Mouse (Mus musculus) intestine, embryonic 14.5 days (tissue): ENCODE data around the gene Ppp2r5a. TPM values are rescaled to one million over a fixed set of nuclear protein-coding genes. Genes with fewer than 3 reads are reported as not detected.

Experiments
- ATAC-seq: fragments of 200-750 bp; cut with Nextera tagmentation; replicated peaks from 2 replicates; pipeline ENCODE4 v1.8.0; 2017; ENCODE audit warnings: low read depth, moderate number of reproducible peaks, moderate TSS enrichment, moderate library complexity; ENCODE audit not compliant: low FRiP score, low TSS enrichment
- DNase-seq: peaks from one replicate; pipeline ENCODE4 v3.0.0-alpha.2; 2018; ENCODE audit warnings: low spot score
- H3K27ac ChIP-seq: fragments of 300-500 bp; sonication (generic); 2 replicates; pipeline ENCODE4 v1.5.1; 2014; ENCODE audit warnings: low read depth, mild to moderate bottlenecking, control low read depth
- H3K27me3 ChIP-seq: fragments of 300-500 bp; sonication (generic); replicated peaks from 2 replicates; pipeline ENCODE4 v1.6.1; 2014; ENCODE audit warnings: low read length, control low read depth; ENCODE audit not compliant: control insufficient read depth, insufficient read depth
- H3K36me3 ChIP-seq: fragments of 300-500 bp; sonication (generic); 2 replicates; pipeline ENCODE4 v1.6.1; 2014; ENCODE audit warnings: low read length, control low read depth; ENCODE audit not compliant: control insufficient read depth, insufficient read depth
- H3K4me1 ChIP-seq: fragments of 300-500 bp; sonication (generic); replicated peaks from 2 replicates; pipeline ENCODE4 v1.6.1; 2014; ENCODE audit warnings: low read length, control low read depth, mixed read lengths; ENCODE audit not compliant: control insufficient read depth, insufficient read depth
- H3K4me2 ChIP-seq: fragments of 300-500 bp; sonication (generic); 2 replicates; pipeline ENCODE4 v1.6.1; 2014; ENCODE audit warnings: low read length
- H3K4me3 ChIP-seq: fragments of 300-500 bp; sonication (generic); 2 replicates; pipeline ENCODE4 v1.5.1; 2014; ENCODE audit warnings: low read depth, low read length, control low read depth, mixed read lengths
- H3K9ac ChIP-seq: fragments of 300-500 bp; sonication (generic); 2 replicates; pipeline ENCODE4 v1.6.1; 2014; ENCODE audit warnings: mild to moderate bottlenecking, low read length
- H3K9me3 ChIP-seq: fragments of 300-500 bp; sonication (generic); 2 replicates; pipeline ENCODE4 v1.6.1; 2016; ENCODE audit warnings: low read length, control low read depth; ENCODE audit not compliant: control insufficient read depth
- WGBS: fragments of 180-500 bp; shearing (Covaris S2); extraction: QIAGEN DNeasy Blood & Tissue Kit; methylation state at CpG from one replicate; pipeline ENCODE4 v1.1.7; 2014; 5-methylcytosine and 5-hydroxymethylcytosine counted together
- polyA plus RNA-seq: library from polyadenylated mRNA; unstranded; fragments of >200 nt; fragmentation: Nextera tagmentation; extraction: Ambion mirVana; gene quantifications from 2 replicates; pipeline ENCODE4 v1.2.1, GENCODE M21; 2014

Gene Ppp2r5a
- 25.2 and 27.1 TPM in 2 replicates for polyA plus RNA-seq

DNA sequence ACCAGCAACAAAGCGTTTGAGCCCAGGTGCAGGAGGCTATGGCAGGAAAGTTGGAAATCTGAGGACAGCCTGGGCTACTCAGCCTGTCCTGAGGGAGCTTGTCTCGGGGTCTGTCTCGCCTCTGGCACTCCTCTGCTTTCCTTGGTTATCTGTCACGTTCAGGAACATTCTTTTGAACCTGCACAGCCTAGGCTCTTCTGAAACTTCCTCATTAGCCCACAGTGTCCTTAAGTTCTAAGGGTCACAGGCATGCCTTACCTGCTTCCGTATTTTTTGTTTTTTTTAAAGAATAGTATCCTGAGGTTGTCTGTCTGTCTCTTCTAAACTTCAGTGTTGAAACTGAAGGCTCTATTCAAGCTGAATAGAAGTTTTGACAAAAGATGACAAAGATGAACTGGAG lies at the start of gene Ppp2r5a:
Gene Ppp2r5a, minus strand, starts transcription at position 199 of the 400 bp plus-strand sequence.
- peak; percentile 47 for DNase-seq
- Histone ChIP-seq H3K27me3 (no peaks in the 10 kb centered on the region), H3K36me3 (no peaks in the 10 kb centered on the region), H3K9me3 (no peaks in the 10 kb centered on the region), H3K9ac (no peak within 1 kb of the TSS), H3K4me3 (no peak within 1 kb of the TSS), H3K4me1 (no peaks in the 10 kb centered on the region), H3K4me2 (no peak within 1 kb of the TSS), H3K27ac (no peak within 1 kb of the TSS)
- WGBS, result 51% methylated on average over 5 of the region's 5 CpGs
- ATAC-seq, result no peak

GRCm38 (mm10) chr1:191450614-191451013 lies 47.5 kb upstream of the Ppp2r5a start:
- Histone ChIP-seq H3K36me3 (no peaks in the 10 kb centered on the region), H3K9me3 (no peaks in the 10 kb centered on the region), H3K27ac (no peak overlapping the region), H3K27me3 (no peaks in the 10 kb centered on the region), H3K4me1 (peaks cover 16% of the 10 kb centered on the region), H3K4me3 (no peak overlapping the region), H3K4me2 (no peak overlapping the region), H3K9ac (no peak overlapping the region)
- no peak for DNase-seq
- ATAC-seq, result no peak
- 58% methylated on average over 5 of the region's 5 CpGs for WGBS

GRCm38 (mm10) chr1:191449537-191449936 lies 46.5 kb upstream of the Ppp2r5a start:
- H3K27me3 ChIP-seq, result no peaks in the 10 kb centered on the region
- H3K4me3 ChIP-seq, result no peak overlapping the region
- H3K4me2 ChIP-seq, result no peak overlapping the region
- H3K4me1 ChIP-seq, result peaks cover 12% of the 10 kb centered on the region
- H3K36me3 ChIP-seq, result no peaks in the 10 kb centered on the region
- no peak overlapping the region for H3K27ac ChIP-seq
- 80% methylated on average over 4 of the region's 4 CpGs for WGBS
- DNase-seq (no peak), ATAC-seq (no peak)
- no peak overlapping the region for H3K9ac ChIP-seq
- H3K9me3 ChIP-seq, result no peaks in the 10 kb centered on the region

- WGBS, result 67% methylated on average over 6 of the region's 6 CpGs
- H3K9me3 ChIP-seq, result no peaks in the 10 kb centered on the region
- no peak overlapping the region for H3K27ac ChIP-seq
- ATAC-seq (no peak), DNase-seq (no peak)
- H3K36me3 ChIP-seq, result no peaks in the 10 kb centered on the region
- H3K9ac ChIP-seq, result no peak overlapping the region
- no peaks in the 10 kb centered on the region for H3K4me1 ChIP-seq
- no peak overlapping the region for H3K4me2 ChIP-seq
- no peaks in the 10 kb centered on the region for H3K27me3 ChIP-seq
- no peak overlapping the region for H3K4me3 ChIP-seq
These were observed 44.4 kb upstream of the Ppp2r5a start for GRCm38 (mm10) chr1:191447391-191448016.

DNA sequence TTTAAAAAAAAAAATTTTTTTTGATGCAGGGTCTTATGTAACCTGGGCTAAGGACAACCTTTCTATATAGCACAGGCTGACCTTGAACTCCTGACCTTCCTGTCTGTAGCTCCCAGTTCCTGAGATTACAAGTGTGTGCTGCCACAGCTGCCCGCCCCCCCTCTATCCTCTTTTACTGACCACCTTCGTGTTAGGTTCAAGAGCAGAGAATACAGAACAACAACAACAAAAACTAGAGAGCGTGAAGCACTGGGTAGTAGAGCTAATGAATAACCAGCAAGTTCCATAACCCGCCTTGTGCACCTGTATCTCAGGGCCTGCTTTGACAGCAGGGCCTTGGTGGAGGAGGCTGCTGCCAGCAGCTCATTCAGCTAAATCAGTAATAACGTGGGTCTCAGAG lies 43.2 kb upstream of the Ppp2r5a start:
- Histone ChIP-seq H3K27me3 (no peaks in the 10 kb centered on the region), H3K9me3 (no peaks in the 10 kb centered on the region), H3K4me3 (no peak overlapping the region), H3K27ac (no peak overlapping the region), H3K4me2 (no peak overlapping the region), H3K9ac (no peak overlapping the region), H3K4me1 (no peaks in the 10 kb centered on the region), H3K36me3 (no peaks in the 10 kb centered on the region)
- WGBS, result 72% methylated on average over 5 of the region's 5 CpGs
- ATAC-seq (no peak), DNase-seq (no peak)

GRCm38 (mm10) chr1:191445831-191446258 lies 42.8 kb upstream of the Ppp2r5a start:
- DNase-seq (no peak), ATAC-seq (no peak)
- Histone ChIP-seq H3K4me1 (no peaks in the 10 kb centered on the region), H3K9me3 (no peaks in the 10 kb centered on the region), H3K36me3 (no peaks in the 10 kb centered on the region), H3K27me3 (no peaks in the 10 kb centered on the region), H3K4me3 (no peak overlapping the region), H3K9ac (no peak overlapping the region), H3K27ac (no peak overlapping the region), H3K4me2 (no peak overlapping the region)
- 56% methylated on average over 9 of the region's 9 CpGs for WGBS

GRCm38 (mm10) chr1:191445401-191445800 lies 42.3 kb upstream of the Ppp2r5a start:
- Histone ChIP-seq H3K27ac (no peak overlapping the region), H3K4me3 (no peak overlapping the region), H3K9ac (no peak overlapping the region), H3K4me2 (no peak overlapping the region), H3K9me3 (no peaks in the 10 kb centered on the region), H3K27me3 (no peaks in the 10 kb centered on the region), H3K4me1 (no peaks in the 10 kb centered on the region), H3K36me3 (no peaks in the 10 kb centered on the region)
- DNase-seq (no peak), ATAC-seq (no peak)
- 80% methylated on average over 12 of the region's 12 CpGs for WGBS

GRCm38 (mm10) chr1:191444467-191444866 lies 41.4 kb upstream of the Ppp2r5a start:
- Histone ChIP-seq H3K27ac (no peak overlapping the region), H3K9me3 (no peaks in the 10 kb centered on the region), H3K4me1 (no peaks in the 10 kb centered on the region), H3K27me3 (no peaks in the 10 kb centered on the region), H3K4me2 (no peak overlapping the region), H3K36me3 (no peaks in the 10 kb centered on the region), H3K4me3 (no peak overlapping the region), H3K9ac (no peak overlapping the region)
- WGBS, result 50% methylated on average over 1 of the region's 1 CpGs
- DNase-seq (no peak), ATAC-seq (no peak)

DNA sequence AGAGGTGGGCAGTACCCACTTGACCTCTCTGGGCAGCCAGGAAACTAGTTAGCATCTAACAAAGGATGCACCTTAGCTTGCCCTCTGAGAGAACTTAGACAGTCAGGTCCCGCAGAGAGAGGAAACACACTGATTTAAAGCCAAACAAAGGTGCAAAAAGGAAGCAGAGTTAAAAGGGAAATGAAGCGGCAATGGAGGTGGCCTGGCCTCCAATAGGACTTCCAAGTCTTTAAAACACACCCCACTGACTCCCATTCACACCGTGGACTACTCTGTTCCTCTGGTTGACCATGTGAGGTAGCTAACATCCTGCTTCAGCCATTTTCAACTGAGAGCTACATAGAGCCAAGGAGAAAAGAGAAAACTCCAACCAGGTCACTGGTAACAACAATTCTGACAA lies 35.9 kb upstream of the Ppp2r5a start:
- WGBS, result 51% methylated on average over 3 of the region's 3 CpGs
- Histone ChIP-seq H3K9ac (no peak overlapping the region), H3K27me3 (no peaks in the 10 kb centered on the region), H3K36me3 (no peaks in the 10 kb centered on the region), H3K4me1 (peaks cover 4% of the 10 kb centered on the region), H3K9me3 (no peaks in the 10 kb centered on the region), H3K4me2 (no peak overlapping the region), H3K4me3 (no peak overlapping the region), H3K27ac (no peak overlapping the region)
- ATAC-seq, result no peak
- no peak for DNase-seq
